Mouse (Mus musculus): ENCODE data around the gene Noc4l.

Gene Noc4l

GRCm38 (mm10) chr5:110608941-110609340 is 44.3 kb downstream of the Noc4l start:
- peak; percentile 17 for DNase-seq

GRCm38 (mm10) chr5:110608336-110608735 is 44.9 kb downstream of the Noc4l start:
- DNase-seq = no peak

GRCm38 (mm10) chr5:110607767-110608166 is 45.5 kb downstream of the Noc4l start:
- DNase-seq = no peak

- DNase-seq = no peak
These were observed 47.5 kb downstream of the Noc4l start for GRCm38 (mm10) chr5:110605531-110606221.

GRCm38 (mm10) chr5:110604311-110604710 is 48.9 kb downstream of the Noc4l start:
- DNase-seq = no peak

GRCm38 (mm10) chr5:110603016-110603685 is 50.1 kb downstream of the Noc4l start:
- no peak for DNase-seq
